ENCODE assay signal across 8 mouse cellular contexts in the genomic region with DNA sequence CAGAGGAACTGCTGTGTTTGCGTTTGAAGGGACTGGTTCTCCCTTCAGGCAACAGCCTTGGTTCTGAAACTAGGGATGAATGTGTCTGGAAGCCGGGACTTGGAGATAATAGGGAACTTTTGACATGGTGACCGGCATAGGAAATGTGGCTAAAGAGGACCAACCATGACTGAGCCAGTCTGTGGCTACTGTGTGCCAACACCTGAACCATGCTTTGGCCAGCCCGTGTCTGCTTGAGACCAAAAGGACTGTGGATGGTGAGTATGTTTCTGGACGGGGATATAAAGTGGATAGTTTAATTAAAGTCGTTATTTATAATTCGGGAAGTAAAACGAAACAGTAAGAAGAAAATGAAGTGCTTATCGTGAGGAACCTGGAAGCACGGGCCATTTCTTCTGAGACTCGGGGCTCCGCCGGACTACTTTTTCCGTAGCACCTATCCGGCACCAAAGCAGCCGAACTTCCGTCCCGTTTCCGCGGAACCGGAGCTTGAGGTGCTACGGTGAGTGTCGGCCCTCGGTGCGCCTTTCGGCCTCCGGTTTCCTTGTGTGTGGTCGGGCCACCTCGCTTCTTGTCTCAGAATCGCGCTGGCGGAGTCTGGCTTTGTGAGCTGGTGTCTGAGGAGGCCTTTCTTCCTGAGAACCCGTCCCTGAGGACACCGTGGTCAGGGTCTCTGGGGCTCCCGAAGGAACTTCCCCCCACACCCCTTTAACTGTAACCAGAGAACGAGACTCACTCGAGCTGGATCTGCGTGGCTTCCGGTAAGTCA. TPM values are rescaled to one million over a fixed set of nuclear protein-coding genes. Genes with fewer than 3 reads are reported as not detected.
DNase-seq lines count a peak whose midpoint lies in the region; ATAC-seq and TF ChIP-seq lines count a peak whose summit lies in the region.

Aar2 (plus strand) TSS at position 462 of the 769 bp plus-strand sequence.

- DNase-seq in B cell, adult 2 months: peak; percentile 90 to 91
- DNase-seq in brain, adult 2 months (ENCODE audit: low read depth, low spot score): peak; percentile 90
- DNase-seq in heart, embryonic 10.5 days (ENCODE audit: low spot score): peak; percentile 88
- peak; percentile 73 for DNase-seq in liver, adult 2 months (ENCODE audit: extremely low read depth, low read depth, low spot score)

- peak; percentile 65 for TF ChIP-seq POLR2A in liver, adult 2 months (IDR thresholded peaks at IDR 0.05; ENCODE audit: extremely low read depth, insufficient read depth, low read length)
- TF ChIP-seq POLR2A in myocyte (IDR thresholded peaks at IDR 0.05; ENCODE audit: insufficient read length, low read depth): peak; percentile 95

- no peaks in the 10 kb centered on the region for H3K27me3 ChIP-seq in heart, embryonic 10.5 days (ENCODE audit: insufficient read depth, poor library complexity, severe bottlenecking)
- no peaks in the 10 kb centered on the region for H3K27me3 ChIP-seq in kidney, embryonic 15.5 days
- H3K27me3 ChIP-seq in liver, adult 2 months (ENCODE audit: control insufficient read depth, insufficient read depth, low read length): no peaks in the 10 kb centered on the region
- no peaks in the 10 kb centered on the region for H3K27me3 ChIP-seq in myocyte (ENCODE audit: control insufficient read depth, insufficient read depth, insufficient read length)
- H3K27me3 ChIP-seq in stomach, embryonic 14.5 days (ENCODE audit: control insufficient read depth, insufficient read depth, low read length): no peaks in the 10 kb centered on the region

- no peak for TF ChIP-seq CTCF in liver, adult 2 months (IDR thresholded peaks at IDR 0.05; ENCODE audit: low read depth, low read length)

- H3K4me2 ChIP-seq in kidney, embryonic 15.5 days: peak within 1 kb of the TSS; percentile 76
- H3K4me2 ChIP-seq in myocyte (ENCODE audit: low read depth): peak within 1 kb of the TSS; percentile 94
- peak within 1 kb of the TSS; percentile 74 for H3K4me2 ChIP-seq in stomach, embryonic 14.5 days (replicated peaks; ENCODE audit: low read depth, low read length)

- WGBS in heart, embryonic 10.5 days: 6% methylated on average over 39 of the region's 39 CpGs
- 6% methylated on average over 39 of the region's 39 CpGs for WGBS in kidney, embryonic 15.5 days
- 4% methylated on average over 39 of the region's 39 CpGs for whole genome bisulfite sequencing in liver, adult 2 months
- WGBS in stomach, embryonic 14.5 days: 5% methylated on average over 39 of the region's 39 CpGs

- peaks cover 10% of the 10 kb centered on the region; the same call in 1 of the 2 replicates for H3K79me2 ChIP-seq in liver, adult 2 months (ENCODE audit: control insufficient read depth, insufficient read depth, low read length)
- H3K79me2 ChIP-seq in myocyte (ENCODE audit: control insufficient read depth, insufficient read depth): peaks cover 35% of the 10 kb centered on the region

- peaks cover 15% of the 10 kb centered on the region for H3K36me3 ChIP-seq in heart, embryonic 10.5 days
- peaks cover 25% of the 10 kb centered on the region for H3K36me3 ChIP-seq in kidney, embryonic 15.5 days
- H3K36me3 ChIP-seq in liver, adult 2 months (ENCODE audit: control insufficient read depth, insufficient read depth, low read length): peaks cover 9% of the 10 kb centered on the region; the same call in 1 of the 2 replicates
- peaks cover 2% of the 10 kb centered on the region for H3K36me3 ChIP-seq in myocyte (ENCODE audit: control insufficient read depth, insufficient read depth)
- H3K36me3 ChIP-seq in stomach, embryonic 14.5 days (ENCODE audit: control insufficient read depth, insufficient read depth, low read length): peaks cover 14% of the 10 kb centered on the region

- peak within 1 kb of the TSS; percentile 10 for H3ac ChIP-seq in myocyte (ENCODE audit: control insufficient read depth, insufficient read length)

- H3K9me3 ChIP-seq in heart, embryonic 10.5 days: no peaks in the 10 kb centered on the region
- no peaks in the 10 kb centered on the region for H3K9me3 ChIP-seq in kidney, embryonic 15.5 days (replicated peaks)
- H3K9me3 ChIP-seq in stomach, embryonic 14.5 days (ENCODE audit: control insufficient read depth, low read depth, low read length): no peaks in the 10 kb centered on the region

- peak within 1 kb of the TSS; percentile 82 for H3K9ac ChIP-seq in kidney, embryonic 15.5 days
- peak within 1 kb of the TSS; percentile 87 for H3K9ac ChIP-seq in liver, adult 2 months (ENCODE audit: low read depth, low read length)
- H3K9ac ChIP-seq in stomach, embryonic 14.5 days (replicated peaks; ENCODE audit: low read depth, low read length): peak within 1 kb of the TSS; percentile 54

- peak within 1 kb of the TSS; percentile 89 for H3K4me3 ChIP-seq in heart, embryonic 10.5 days
- H3K4me3 ChIP-seq in kidney, embryonic 15.5 days (replicated peaks): peak within 1 kb of the TSS; percentile 82
- H3K4me3 ChIP-seq in liver, adult 2 months (ENCODE audit: insufficient read depth, low read depth, low read length): peak within 1 kb of the TSS; percentile 87
- peak within 1 kb of the TSS; percentile 79 for H3K4me3 ChIP-seq in myocyte
- peak within 1 kb of the TSS; percentile 85 for H3K4me3 ChIP-seq in stomach, embryonic 14.5 days (ENCODE audit: low read depth, low read length)

- peaks cover 13% of the 10 kb centered on the region for H3K4me1 ChIP-seq in heart, embryonic 10.5 days
- H3K4me1 ChIP-seq in kidney, embryonic 15.5 days: peaks cover 13% of the 10 kb centered on the region
- peaks cover 2% of the 10 kb centered on the region for H3K4me1 ChIP-seq in liver, adult 2 months (ENCODE audit: control insufficient read depth, insufficient read depth, low read length)
- peaks cover 8% of the 10 kb centered on the region; the same call in 1 of the 2 replicates for H3K4me1 ChIP-seq in stomach, embryonic 14.5 days (ENCODE audit: control insufficient read depth, insufficient read depth, low read length)

- ATAC-seq in erythroblast, adult 5-6 weeks (replicated peaks; ENCODE audit: low FRiP score, poor library complexity, severe bottlenecking): peak; percentile 87
- ATAC-seq in kidney, embryonic 15.5 days (replicated peaks; ENCODE audit: low FRiP score): peak; percentile 56; the same call in 1 of the 2 replicates
- peak; percentile 33; the same call in 1 of the 2 replicates for ATAC-seq in stomach, embryonic 14.5 days (ENCODE audit: insufficient number of reproducible peaks, insufficient read depth, low FRiP score, low read depth)

- H3K27ac ChIP-seq in heart, embryonic 10.5 days: peak within 1 kb of the TSS; percentile 90
- H3K27ac ChIP-seq in kidney, embryonic 15.5 days: peak within 1 kb of the TSS; percentile 77
- H3K27ac ChIP-seq in liver, adult 2 months (replicated peaks; ENCODE audit: insufficient read depth, low read depth, low read length): peak within 1 kb of the TSS; percentile 53
- peak within 1 kb of the TSS; percentile 48; the same call in 1 of the 2 replicates for H3K27ac ChIP-seq in stomach, embryonic 14.5 days (ENCODE audit: low read length)

TF ChIP-seq in myocyte, 11 proteins besides CTCF, POLR2A, EP300 and RAD21:
- no peak for TF ChIP-seq USF1 (IDR thresholded peaks at IDR 0.05; ENCODE audit: low read depth)
- no peak for TF ChIP-seq CEBPB (IDR thresholded peaks at IDR 0.05; ENCODE audit: insufficient read depth, poor library complexity, severe bottlenecking)
- no peak for TF ChIP-seq REST (IDR thresholded peaks at IDR 0.05; ENCODE audit: insufficient read depth, insufficient read length)
- TF ChIP-seq POLR2AphosphoS2 (IDR thresholded peaks at IDR 0.05; ENCODE audit: insufficient read length, low read depth): peak; percentile 91
- TF ChIP-seq MYOG (IDR thresholded peaks at IDR 0.05; ENCODE audit: control insufficient read depth in 1 of 3, insufficient read depth in 1 of 3, insufficient read length in 2 of 3, low read depth in 2 of 3): no peak

RNA-seq across cellular contexts. Expression of gene Aar2, which starts in this region (rescaled TPM):
- 1.0 and 2.1 TPM in 2 replicates for total RNA-seq in erythroblast, adult 5-6 weeks (2015; ENCODE audit: low replicate concordance)
- 3.5 and 7.2 TPM in 2 replicates for total RNA-seq in erythroblast, adult 5-6 weeks (2017; ENCODE audit: low replicate concordance)
- 28.0 and 31.8 TPM in 2 replicates for polyA plus RNA-seq in heart, embryonic 10.5 days (2016; fragmentation: Nextera tagmentation; extraction: Ambion mirVana)
- 37.5 and 38.0 TPM in 2 replicates for polyA plus RNA-seq in kidney, embryonic 15.5 days (2015; fragmentation: Nextera tagmentation; extraction: Ambion mirVana)
- total RNA-seq in liver, adult 2 months (2014; rRNA removed): 10.4 and 11.5 TPM in 2 replicates
- polyA plus RNA-seq in liver, adult 2 months (2012; rRNA removed): 20.0 and 31.1 TPM in 2 replicates
- polyA plus RNA-seq in myocyte (2012; fragmentation: generic; extraction: Trizol): 22.4 TPM
- 38.6 and 42.2 TPM in 2 replicates for polyA plus RNA-seq in stomach, embryonic 14.5 days (2014; fragmentation: Nextera tagmentation; extraction: Ambion mirVana)

Comparison
In these comparisons a context has a peak if more than half of its experiments do, and no peak if none do; other contexts are left out.
1. Peak in every context shown above with its lines: DNase-seq, ATAC-seq, H3K4me3 ChIP-seq and H3K27ac ChIP-seq.
2. ATAC-seq: peak in every context shown above with its lines; median percentile 87 in erythroblast, adult 5-6 weeks; 56 in kidney, embryonic 15.5 days; 33 in stomach, embryonic 14.5 days.